Mouse (Mus musculus) lung, adult 18-20 months (tissue): ENCODE results near the gene Slitrk4.

Experiments
- DNase-seq, 2 experiments: peaks; one replicate each; pipeline ENCODE4 v3.0.0; 2022; ENCODE audit warnings: mixed read lengths in 2 of 2

The Slitrk4 gene

GRCm38 (mm10) chrX:64276290-64277125 is at the start of gene Slitrk4:
TSS of gene Slitrk4 (minus strand) at chrX:64276996.
- DNase-seq = no peak

DNA sequence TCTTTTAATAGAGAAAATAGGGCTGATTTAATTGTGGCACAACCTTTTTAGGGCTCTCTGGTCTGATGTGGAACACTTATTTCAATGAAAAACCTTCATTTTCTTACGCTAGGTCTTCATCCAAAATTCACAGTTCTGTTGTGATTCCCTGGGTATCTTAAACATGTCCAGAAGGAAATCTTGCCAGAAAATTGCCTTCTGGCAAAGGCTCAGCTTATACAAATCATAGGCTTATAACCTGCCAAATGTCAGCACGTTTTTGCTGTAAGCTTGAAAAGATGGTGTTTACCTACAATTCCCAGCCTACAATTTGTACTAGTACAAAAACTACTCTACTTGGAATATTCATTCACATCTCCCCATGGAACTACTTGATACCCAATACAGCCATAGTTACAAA is 42.7 kb upstream of the Slitrk4 start:
- no peak for DNase-seq

DNA sequence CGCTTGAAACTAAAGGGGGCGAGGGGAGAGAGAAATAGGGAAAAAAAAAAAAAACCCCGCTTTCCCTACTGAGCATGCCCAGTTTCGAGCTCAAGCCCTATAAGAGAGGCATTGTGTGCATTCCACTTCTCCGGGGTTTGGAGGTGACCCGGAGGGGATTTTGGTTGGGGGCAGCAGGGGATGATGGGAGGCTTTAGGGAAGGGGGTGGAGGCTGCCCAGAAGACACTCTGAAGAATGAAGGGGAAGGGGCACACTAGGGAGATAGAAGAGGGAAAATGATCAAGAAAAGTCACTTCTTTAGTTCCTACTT is 1.1 kb upstream of the Slitrk4 start:
- no peak for DNase-seq

DNA sequence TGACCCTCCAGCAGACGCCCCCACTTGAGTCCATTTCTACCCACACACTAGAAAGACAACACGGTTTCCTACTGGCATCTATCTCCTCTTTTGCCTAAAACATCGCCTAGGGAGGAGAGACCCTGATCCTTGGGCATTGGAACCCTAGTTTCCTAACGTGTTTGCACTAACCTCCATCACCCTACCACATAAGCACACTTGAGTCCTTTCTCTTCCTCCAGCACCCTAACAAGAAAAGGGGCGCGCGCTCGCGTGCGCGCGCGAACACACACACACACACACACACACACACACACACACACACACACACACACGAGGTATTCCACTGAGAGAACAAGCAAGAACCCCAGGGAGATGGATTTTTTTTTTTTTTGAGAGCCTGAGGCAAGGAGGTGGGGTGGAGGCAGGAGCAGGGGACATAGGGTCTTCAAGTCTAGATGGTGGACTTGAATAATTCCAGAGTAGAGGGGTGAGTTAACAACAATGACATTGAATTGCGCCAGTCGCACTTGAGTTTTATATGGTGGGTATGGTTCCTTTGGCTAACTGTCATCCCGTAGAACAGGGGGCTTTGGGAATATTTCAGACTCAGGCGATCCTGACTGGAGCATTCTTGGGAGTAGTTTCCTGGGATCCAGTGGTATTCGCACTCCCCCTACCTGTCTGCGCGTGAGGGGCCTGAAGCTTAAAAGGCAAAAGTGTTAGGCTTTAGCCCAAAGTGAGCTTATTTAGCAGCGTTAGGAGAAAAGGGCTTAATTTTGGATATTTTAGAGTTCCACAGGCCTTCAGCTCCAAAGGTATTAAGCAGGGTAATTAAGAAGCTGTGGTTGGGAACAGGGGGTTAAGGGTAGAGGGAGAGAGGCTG is 562 bp upstream of the Slitrk4 start:
- no peak for DNase-seq

DNA sequence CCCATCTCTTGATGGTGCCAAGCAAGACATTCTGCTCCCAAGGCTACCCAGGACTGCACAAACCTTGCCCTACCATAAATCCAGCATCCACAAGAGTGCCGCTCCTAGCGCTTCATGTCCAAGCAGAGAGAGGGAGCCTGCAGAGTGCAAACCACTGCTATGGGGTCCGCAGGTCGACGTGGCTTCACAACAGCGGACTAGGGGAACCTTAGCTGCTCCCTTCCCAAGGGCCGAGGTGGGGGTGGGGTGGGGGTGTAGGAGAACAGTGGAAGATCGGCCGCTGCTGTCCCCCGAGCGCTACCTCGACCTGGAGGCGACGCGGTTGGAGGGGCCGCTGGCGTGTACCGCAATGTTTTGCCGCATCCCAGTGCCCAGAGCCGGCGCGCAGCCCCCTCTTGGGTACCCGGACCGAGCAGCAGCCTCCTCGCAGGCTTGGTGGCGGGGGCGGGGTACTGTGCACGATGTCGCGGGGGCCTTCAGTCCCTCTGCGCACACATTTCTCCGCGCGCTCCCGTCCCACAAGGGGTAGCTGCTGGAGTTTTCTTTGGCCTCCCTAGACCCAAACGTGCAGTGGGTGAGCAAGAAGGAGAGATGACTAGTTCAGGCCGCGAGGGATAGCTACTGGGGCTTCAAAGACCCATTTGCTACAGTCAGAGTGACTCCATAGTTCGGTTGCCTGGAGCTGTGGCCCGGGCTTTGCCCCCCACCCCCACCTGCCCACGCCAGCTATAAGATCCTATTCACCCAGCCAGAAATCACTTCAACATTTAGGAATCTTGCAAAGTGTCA is 1.1 kb downstream of the Slitrk4 start:
- no peak for DNase-seq

DNA sequence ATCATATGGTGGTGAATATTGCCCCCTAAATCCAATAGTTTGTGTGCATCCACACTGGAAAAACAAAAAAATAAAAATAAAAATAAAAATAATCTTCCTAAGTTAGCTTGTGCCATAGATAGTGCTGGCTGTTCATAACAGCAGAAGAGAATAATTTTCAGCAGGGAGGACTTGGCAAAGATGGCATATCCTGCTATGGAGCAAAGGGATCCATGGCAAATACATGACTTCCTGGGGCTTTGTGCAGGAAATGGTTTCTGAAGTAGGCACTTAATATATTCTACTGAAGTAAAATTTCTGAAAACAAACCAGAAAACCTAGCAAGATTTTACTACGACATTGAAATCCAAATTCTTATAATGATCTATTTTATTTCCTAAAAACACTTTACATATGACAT is 13.3 kb downstream of the Slitrk4 start:
- no peak for DNase-seq
